Mouse (Mus musculus) lung, embryonic 14.5 days (tissue): ENCODE data around the gene Hsp90aa1. TPM values are rescaled to one million over a fixed set of nuclear protein-coding genes. Genes with fewer than 3 reads are reported as not detected.
"Not testable (repeated sequence)": the region's sequence is repeated elsewhere in the genome, so short reads cannot be mapped to it uniquely, and the experiment has no call there.

Experiments
- ATAC-seq: fragments of 200-750 bp; cut with Nextera tagmentation; 2 replicates; pipeline ENCODE4 v1.8.0; 2017; ENCODE audit warnings: mild to moderate bottlenecking, moderate TSS enrichment, moderate library complexity; ENCODE audit not compliant: insufficient read depth
- DNase-seq: peaks from one replicate; pipeline ENCODE4 v3.0.0-alpha.2; 2015
- H3K27ac ChIP-seq: fragments of 300-500 bp; sonication (generic); 2 replicates; pipeline ENCODE4 v1.5.1; 2014; ENCODE audit warnings: low read depth, mild to moderate bottlenecking, moderate library complexity
- H3K27me3 ChIP-seq: fragments of 300-500 bp; sonication (generic); 2 replicates; pipeline ENCODE4 v1.6.1; 2014; ENCODE audit warnings: low read length, control low read depth; ENCODE audit not compliant: insufficient read depth
- H3K36me3 ChIP-seq: fragments of 300-500 bp; sonication (generic); 2 replicates; pipeline ENCODE4 v1.6.1; 2014; ENCODE audit warnings: control low read depth; ENCODE audit not compliant: insufficient read depth
- H3K4me1 ChIP-seq: fragments of 300-500 bp; sonication (generic); 2 replicates; pipeline ENCODE4 v1.6.1; 2014; ENCODE audit warnings: antibody characterized with exemption, control low read depth; ENCODE audit not compliant: insufficient read depth
- H3K4me2 ChIP-seq: fragments of 300-500 bp; sonication (generic); 2 replicates; pipeline ENCODE4 v1.6.1; 2014; ENCODE audit warnings: mild to moderate bottlenecking
- H3K4me3 ChIP-seq: fragments of 300-500 bp; sonication (generic); 2 replicates; pipeline ENCODE4 v1.5.1; 2014; ENCODE audit warnings: low read depth, low read length
- H3K9ac ChIP-seq: fragments of 300-500 bp; sonication (generic); 2 replicates; pipeline ENCODE4 v1.6.1; 2014
- H3K9me3 ChIP-seq: fragments of 300-500 bp; sonication (generic); 2 replicates; pipeline ENCODE4 v1.6.1; 2016; ENCODE audit warnings: low read depth, low read length, control low read depth
- CTCF ChIP-seq: IDR thresholded peaks from 2 replicates; pipeline ENCODE4 v1.5.1; 2016; ENCODE audit warnings: antibody characterized with exemption, low read depth
- WGBS: fragments of 180-500 bp; shearing (Covaris S2); extraction: QIAGEN DNeasy Blood & Tissue Kit; methylation state at CpG from one replicate; pipeline ENCODE4 v1.1.7; 2014; 5-methylcytosine and 5-hydroxymethylcytosine counted together
- polyA plus RNA-seq: library from polyadenylated mRNA; unstranded; fragments of >200 nt; fragmentation: Nextera tagmentation; extraction: Ambion mirVana; gene quantifications from 2 replicates; pipeline ENCODE4 v1.2.1, GENCODE M21; 2014

The Hsp90aa1 gene
- polyA plus RNA-seq, 1 experiment from 2014 or later: 905 TPM

GRCm38 (mm10) chr12:110689919-110690643 is 12.4 kb downstream of the Hsp90aa1 start:
- Histone ChIP-seq H3K36me3 (peaks cover 68% of the 10 kb centered on the region), H3K27me3 (no peaks in the 10 kb centered on the region), H3K27ac (no peak overlapping the region), H3K4me1 (0 out of 2 replicates have a peak, but pooled peaks cover 5% of the 10 kb centered on the region), H3K4me3 (no peak overlapping the region), H3K9me3 (no peaks in the 10 kb centered on the region), H3K4me2 (no peak overlapping the region), H3K9ac (no peak overlapping the region)
- no peak for ATAC-seq
- WGBS: 86% methylated on average over 6 of the region's 6 CpGs
- no peak for TF ChIP-seq CTCF
- DNase-seq: no peak

- 81% methylated on average over 3 of the region's 3 CpGs for WGBS
- not testable (repeated sequence) for H3K9me3 ChIP-seq, H3K4me1 ChIP-seq, DNase-seq, H3K4me2 ChIP-seq, H3K9ac ChIP-seq, H3K27ac ChIP-seq, ATAC-seq, H3K4me3 ChIP-seq, H3K27me3 ChIP-seq
- H3K36me3 ChIP-seq: peaks cover 58% of the 10 kb centered on the region
Measured at GRCm38 (mm10) chr12:110688921-110689320, 13.6 kb downstream of the Hsp90aa1 start.

GRCm38 (mm10) chr12:110687894-110688734 is 14.4 kb downstream of the Hsp90aa1 start:
- TF ChIP-seq CTCF: no peak
- H3K9ac ChIP-seq: no peak overlapping the region
- 62% methylated on average over 12 of the region's 12 CpGs for WGBS
- no peaks in the 10 kb centered on the region for H3K4me1 ChIP-seq
- peak overlapping the region; percentile 70; the same call in 1 of the 2 replicates for H3K27ac ChIP-seq
- no peak overlapping the region for H3K4me3 ChIP-seq
- DNase-seq: peak; percentile 71
- no peaks in the 10 kb centered on the region for H3K27me3 ChIP-seq
- peak; percentile 67 for ATAC-seq
- H3K9me3 ChIP-seq: no peaks in the 10 kb centered on the region
- H3K4me2 ChIP-seq: no peak overlapping the region
- H3K36me3 ChIP-seq: peaks cover 51% of the 10 kb centered on the region

DNA sequence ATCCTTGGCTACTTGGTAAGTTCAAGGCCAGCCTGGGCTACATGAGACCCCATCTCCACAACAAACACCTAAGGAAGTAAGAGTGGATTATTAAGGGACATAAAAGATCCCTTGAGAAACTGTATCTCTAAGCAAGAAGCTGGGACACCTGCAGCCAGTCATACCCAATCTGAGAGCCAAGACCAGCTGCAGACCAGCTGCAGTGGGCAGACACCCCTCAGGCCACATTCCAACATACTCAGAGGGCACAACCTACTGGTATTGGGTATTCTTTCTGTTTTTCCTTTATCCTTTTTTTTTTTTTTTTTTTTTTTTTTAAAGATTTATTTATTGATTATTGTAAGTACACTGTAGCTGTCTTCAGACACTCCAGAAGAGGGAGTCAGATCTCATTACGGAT is 18.9 kb downstream of the Hsp90aa1 start:
- Histone ChIP-seq H3K9me3 (no peaks in the 10 kb centered on the region), H3K36me3 (peaks cover 13% of the 10 kb centered on the region; the same call in 1 of the 2 replicates), H3K4me2 (no peak overlapping the region), H3K27me3 (no peaks in the 10 kb centered on the region), H3K4me1 (no peaks in the 10 kb centered on the region), H3K27ac (no peak overlapping the region), H3K4me3 (no peak overlapping the region), H3K9ac (no peak overlapping the region)
- ATAC-seq: no peak
- no peak for TF ChIP-seq CTCF
- WGBS: no CpG with 5 or more reads among the region's 1 CpGs
- no peak for DNase-seq

- WGBS: 78% methylated on average over 9 of the region's 9 CpGs
- H3K4me3 ChIP-seq: no peak within 1 kb of the TSS
- H3K27ac ChIP-seq: no peak within 1 kb of the TSS
- H3K4me1 ChIP-seq: no peaks in the 10 kb centered on the region
- no peak for DNase-seq
- no peak within 1 kb of the TSS for H3K9ac ChIP-seq
- H3K4me2 ChIP-seq: no peak within 1 kb of the TSS
- H3K9me3 ChIP-seq: no peaks in the 10 kb centered on the region
- no peak for TF ChIP-seq CTCF
- peaks cover 4% of the 10 kb centered on the region; the same call in 1 of the 2 replicates for H3K36me3 ChIP-seq
- no peak for ATAC-seq
- no peaks in the 10 kb centered on the region for H3K27me3 ChIP-seq
Measured at GRCm38 (mm10) chr12:110682561-110683299, 19.8 kb downstream of the Hsp90aa1 start, which contains the start of gene 1700001K19Rik. Gene 1700001K19Rik, minus strand, starts transcription at chr12:110682619.

DNA sequence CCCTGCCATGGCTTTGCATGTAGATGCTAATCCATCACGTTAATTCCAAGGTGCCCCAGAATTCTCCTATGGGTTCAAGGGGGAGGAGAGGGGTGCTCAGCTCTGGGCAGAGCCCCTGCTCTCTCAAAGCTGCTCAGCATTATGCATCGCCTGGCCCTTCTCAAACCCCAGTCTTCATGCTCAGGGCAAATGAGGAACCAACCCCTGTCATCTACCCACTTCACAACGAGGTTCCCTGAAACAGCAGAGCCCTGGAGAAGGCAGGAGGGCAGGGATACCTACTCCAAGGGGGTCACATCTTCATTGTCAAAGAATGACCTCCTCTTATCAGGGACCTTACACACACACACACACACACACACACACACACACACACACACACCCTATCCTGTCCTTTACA is 20.6 kb downstream of the Hsp90aa1 start:
- Histone ChIP-seq H3K27me3 (no peaks in the 10 kb centered on the region), H3K27ac (no peak overlapping the region), H3K9ac (no peak overlapping the region), H3K4me2 (no peak overlapping the region), H3K9me3 (no peaks in the 10 kb centered on the region), H3K4me3 (no peak overlapping the region), H3K4me1 (no peaks in the 10 kb centered on the region), H3K36me3 (peaks cover 4% of the 10 kb centered on the region; the same call in 1 of the 2 replicates)
- no peak for ATAC-seq
- 57% methylated on average over 3 of the region's 3 CpGs for WGBS
- no peak for TF ChIP-seq CTCF
- no peak for DNase-seq
